Mouse (Mus musculus) v-Abl transformed pro-B cells (cell line): ENCODE data around the gene Kcne2.

ENCODE experiments used
- in situ Hi-C, 2 experiments: fragments of 400-800 bp; cut with MboI; formaldehyde crosslinking; loops; one replicate each; pipeline ENCODE4 v1.15.1; 2025; ENCODE audit not compliant: unreplicated experiment in 2 of 2

The Kcne2 gene

DNA sequence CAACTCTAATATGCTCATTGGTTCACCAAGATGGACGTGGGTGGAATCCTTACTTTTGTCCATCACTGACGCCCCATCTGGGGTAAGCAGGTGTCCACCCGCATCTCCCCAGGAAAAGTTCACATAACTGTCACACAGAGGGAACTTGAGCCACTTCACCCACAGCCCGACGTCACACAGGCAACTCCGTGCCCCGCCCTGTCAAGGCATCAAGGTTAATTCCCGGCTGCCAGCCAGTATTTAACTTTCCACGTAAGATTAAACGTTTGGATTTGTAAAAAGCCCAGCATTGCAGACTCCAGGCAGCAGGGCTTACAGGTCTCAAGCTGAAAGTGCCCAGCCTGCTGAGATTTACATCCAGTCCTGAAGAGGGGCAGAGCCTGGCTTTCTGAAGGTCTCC lies at the start of gene Kcne2:
TSS of gene Kcne2 (plus strand) at position 289 of the 400 bp plus-strand sequence.
- in situ Hi-C loops, result loop anchor here (10.0 to 25.0 kb wide), 3 partner anchors 567 to 1205 kb away; partner anchors contain the start of genes 4932438H23Rik (in 2 of the 2), Cryzl1 (in 1 of the 2) and Itsn1 (in 1 of the 2)

DNA sequence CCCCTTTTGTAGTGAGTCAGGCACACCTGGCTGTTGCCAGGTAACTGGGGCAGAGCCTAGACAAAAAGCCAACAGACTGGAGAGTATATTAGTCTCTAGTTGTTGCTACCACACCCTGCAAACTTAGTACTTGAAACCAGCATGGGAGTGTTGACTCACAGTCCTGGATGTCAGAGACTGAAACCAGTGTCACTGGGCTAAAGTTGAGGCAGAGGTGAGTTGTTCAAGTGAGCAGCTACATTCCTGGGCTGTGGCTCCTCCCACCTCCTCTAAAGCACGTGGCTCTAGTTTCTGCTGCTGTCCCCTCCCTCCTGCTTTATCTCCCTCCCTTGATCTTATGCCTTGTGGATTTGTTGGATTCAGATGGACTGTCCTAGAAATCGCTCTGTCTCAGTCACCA lies 46.3 kb upstream of the Kcne2 start:
- in situ Hi-C loops, result no loop called here

DNA sequence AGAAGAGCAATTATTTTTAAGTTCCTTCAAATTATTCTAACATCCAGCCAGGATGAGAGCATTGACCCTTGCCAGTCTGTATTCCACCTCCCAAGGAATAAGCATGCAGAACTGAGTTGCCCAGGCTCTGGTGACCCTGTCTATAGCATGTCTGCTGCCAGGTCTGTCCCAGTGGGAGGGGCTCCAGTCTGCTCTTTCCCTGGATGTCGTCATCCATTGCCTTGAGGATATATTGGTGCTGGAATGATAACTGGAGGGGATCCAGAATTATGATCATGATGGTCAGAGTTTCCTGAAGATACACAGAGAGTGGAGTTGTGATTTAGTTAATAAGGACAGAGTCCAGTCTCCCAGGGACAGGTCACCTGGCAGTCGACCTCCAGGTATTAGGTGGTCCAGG lies 45.2 kb upstream of the Kcne2 start:
- in situ Hi-C loops, result no loop called here

DNA sequence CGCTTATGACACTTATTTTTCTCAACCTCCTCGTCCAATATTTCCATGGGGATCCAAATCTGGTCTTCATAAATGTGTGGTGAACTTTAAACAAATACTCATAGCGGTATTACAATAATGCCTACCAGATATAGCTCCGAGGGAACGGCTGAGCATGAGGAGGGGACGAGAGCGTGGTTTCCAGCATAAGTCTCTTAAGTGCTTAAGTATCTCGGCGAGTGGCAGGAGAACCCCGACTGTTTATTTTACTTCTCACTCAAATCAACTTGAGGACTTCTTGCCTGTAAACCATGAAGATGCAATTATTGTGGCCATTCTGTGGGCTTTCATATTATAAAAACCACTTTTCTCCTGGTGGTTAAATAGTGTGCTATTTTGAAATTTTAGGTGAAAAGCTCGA lies 44.5 kb upstream of the Kcne2 start:
- in situ Hi-C loops, result no loop called here

DNA sequence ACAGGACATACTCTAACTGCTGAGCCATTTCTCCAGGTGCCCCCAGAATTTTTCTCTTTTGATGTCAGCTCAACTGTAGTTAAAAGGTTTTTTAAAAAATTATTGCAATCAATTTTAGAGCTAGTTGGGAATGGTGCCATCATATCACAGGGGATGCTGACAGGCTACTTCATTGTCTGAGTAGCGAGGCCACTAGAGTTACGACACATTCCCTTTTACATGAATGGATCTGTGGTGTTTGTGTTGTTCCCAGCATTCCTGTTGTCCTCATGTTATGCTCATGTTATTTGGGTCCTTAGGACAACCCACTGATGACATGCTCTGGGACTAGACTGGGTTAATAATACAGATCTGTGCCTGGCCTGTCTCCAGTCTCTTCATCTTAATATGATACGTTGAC lies 42.5 kb upstream of the Kcne2 start:
- in situ Hi-C loops, result no loop called here

DNA sequence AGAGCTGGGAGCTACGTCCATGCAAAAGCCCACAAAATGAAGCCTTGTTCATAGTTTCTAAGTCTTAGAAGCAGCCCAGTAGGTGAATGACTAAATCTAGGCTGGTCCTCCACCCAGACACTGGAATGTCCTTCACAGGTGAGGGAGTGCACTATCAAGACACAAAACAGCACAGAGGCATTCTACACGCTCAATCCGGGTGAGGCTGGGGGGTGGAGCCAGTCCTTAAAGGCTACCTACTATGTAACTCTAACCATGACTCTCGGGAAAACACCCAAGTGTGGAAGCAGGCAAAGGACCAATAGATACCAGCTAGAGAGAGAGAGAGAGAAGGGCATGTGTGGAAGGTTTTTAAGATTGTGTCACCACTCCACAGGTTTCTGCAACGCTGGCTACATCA lies 41.7 kb upstream of the Kcne2 start:
- in situ Hi-C loops, result no loop called here

DNA sequence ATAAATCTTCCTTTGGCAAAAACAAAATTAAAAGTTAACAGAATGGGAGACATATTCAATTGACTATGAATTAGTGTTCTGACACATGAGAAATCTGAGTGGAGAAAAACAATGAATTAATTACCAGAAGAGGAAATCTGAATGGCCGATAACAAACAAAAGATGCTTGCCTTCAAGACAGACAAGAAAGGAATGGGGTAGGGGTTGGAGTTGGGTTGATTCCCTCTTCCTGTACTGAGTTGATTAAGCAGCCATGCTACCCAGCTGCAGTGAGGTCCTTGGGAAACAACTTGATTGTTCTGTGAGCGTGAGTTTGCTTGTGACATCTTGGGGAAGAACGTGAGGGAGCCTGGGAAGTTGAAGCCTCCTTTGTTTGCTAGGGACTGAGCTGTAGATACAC lies 37.9 kb upstream of the Kcne2 start:
- in situ Hi-C loops, result no loop called here

DNA sequence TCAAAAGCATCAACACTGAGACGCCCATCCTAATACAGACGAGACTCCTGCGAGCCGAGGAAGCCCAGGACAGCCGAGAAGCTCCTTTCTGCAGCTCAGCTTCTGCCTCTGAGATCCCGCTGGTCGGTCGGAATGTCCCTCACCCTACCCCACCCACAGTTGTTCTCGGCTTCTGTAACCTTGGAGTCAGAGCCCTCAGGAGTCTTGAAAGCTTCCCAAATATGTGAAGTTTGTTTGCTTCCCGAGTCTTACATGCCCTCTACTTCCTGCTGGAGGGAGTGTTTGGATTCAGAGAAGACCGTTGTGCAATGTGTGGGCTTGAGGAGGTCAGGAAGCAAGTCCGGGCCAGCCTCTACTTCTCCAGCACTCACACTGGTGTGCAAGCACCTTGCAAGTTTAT lies 24.3 kb upstream of the Kcne2 start:
- in situ Hi-C loops, result no loop called here

DNA sequence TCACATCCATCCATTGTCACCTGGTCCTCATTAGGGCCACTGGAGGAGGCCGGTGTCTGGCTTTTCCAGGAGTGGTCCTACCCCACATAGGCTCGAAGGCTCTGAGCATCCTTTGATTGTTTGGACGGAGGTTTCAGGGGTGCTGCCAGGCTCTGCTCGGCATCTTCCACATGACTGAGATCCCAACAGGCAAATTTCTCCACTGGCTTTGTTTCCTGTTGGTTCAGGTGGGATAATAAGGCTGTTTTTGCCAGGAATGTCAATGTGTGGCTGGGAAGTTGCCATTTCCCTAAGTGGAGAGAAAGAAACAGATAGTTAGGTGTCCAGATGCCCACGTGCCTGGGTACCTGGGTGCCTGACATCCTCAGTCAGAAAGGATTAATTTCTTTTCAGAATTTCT lies 17.7 kb upstream of the Kcne2 start:
- in situ Hi-C loops, result no loop called here

DNA sequence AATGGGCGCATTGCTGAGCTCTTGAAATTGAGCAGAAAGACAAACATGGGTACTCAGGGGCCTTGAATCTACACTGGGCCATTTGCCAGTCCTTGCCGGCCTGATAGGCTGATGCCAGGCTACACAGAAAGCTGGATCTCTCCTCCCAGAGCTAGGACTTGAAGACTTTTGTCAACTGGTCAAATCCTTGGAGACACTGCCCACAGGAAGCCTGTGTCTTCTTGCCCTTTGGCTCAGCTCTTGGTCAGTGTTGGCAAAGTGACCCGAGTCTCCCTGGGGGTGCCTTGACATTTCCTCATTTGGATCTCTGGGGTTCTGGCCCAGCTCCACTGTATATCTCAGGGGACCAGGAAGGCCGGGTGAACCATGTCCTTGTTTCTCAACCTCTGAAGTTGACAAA lies 16.7 kb upstream of the Kcne2 start:
- in situ Hi-C loops, result loop anchor here (25.0 kb wide), 2 partner anchors 563 to 1188 kb away; partner anchors contain the start of gene 4932438H23Rik (in 2 of the 2)

DNA sequence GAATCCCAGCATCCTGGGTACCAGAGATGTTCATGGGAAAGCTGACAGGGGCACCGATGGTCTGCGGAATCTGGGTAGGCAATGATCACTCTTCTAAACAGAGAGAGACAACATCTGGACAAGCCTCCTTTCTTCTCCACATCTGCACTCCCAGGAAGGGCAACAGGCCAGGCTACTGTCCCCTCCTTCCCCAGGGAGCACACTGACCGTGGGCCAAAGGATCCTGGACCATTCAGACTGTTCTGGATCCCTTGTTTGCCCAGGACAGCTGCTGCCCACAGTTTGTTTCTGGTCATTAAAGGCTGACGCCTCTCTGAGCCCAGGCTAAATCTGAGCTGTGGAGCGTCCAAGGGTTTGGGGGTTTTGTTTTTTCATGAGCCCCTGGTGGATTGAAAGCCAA lies 9.5 kb upstream of the Kcne2 start:
- in situ Hi-C loops, result loop anchor here (25.0 kb wide), 2 partner anchors 570 to 1195 kb away; partner anchors contain the start of gene 4932438H23Rik (in 2 of the 2)

DNA sequence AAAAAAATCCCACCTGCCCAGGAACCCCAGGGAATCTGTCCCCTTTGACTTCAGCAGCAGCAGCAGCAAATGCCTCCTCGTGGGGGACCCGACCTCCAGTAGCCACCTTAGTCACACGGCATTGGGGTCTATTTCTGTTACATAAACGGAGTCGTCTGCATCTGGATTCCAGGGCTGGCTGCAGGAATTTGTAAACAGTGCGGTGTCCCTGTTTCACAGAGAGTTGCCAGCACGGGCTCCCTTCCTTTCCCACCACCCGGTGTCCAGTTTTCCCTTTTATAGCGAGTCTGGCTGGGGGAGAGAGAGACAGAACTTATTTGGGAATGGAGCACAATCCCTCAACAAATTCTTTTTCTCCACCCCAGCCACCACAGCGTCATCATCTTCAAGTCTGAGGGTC lies 7.1 kb upstream of the Kcne2 start:
- in situ Hi-C loops, result loop anchor here (5.0 to 25.0 kb wide), 3 partner anchors 348 to 1198 kb away; partner anchors contain the start of gene 4932438H23Rik (in 2 of the 2)

DNA sequence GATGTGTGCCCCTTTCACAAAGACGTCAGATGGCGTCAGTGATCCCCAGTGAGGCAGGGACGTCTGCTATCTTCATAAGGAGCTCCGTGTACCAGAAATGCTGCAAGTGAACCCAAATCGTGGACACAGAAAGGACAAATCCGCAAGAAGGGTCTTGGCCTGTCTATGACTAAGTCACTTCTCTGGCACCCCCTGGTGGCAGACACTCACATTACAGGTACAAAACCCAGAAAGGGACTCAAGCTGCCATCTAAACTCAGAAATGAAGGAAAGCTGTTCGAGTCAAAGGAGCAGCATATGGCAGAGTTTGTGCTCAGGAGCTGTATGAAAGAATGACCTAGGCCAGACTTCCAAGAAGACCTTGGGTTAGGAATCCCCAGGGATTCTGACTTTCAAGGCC lies 5.6 kb upstream of the Kcne2 start:
- in situ Hi-C loops, result loop anchor here (5.0 to 25.0 kb wide), 3 partner anchors 349 to 1199 kb away; partner anchors contain the start of gene 4932438H23Rik (in 2 of the 2)

DNA sequence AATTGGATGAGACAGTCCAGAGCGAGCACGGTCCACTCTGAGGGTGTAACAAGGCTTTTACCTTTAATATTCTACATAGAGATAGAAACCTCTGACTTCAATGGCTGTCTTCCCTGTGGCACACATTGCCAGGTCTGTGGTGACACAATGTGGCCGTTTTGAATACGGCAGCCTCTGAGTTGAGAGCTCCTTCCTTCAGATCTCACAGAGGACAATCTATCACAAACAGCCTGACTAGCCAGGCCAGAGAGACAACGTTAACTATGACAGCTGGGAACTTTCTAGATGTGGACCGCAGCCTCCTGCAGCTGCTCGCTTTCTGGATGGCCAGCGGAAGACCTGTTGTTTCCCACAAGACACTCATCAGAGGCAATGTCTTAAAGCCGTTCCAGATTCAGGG lies 3.4 kb upstream of the Kcne2 start:
- in situ Hi-C loops, result loop anchor here (5.0 to 25.0 kb wide), 3 partner anchors 351 to 1201 kb away; partner anchors contain the start of gene 4932438H23Rik (in 2 of the 2)

DNA sequence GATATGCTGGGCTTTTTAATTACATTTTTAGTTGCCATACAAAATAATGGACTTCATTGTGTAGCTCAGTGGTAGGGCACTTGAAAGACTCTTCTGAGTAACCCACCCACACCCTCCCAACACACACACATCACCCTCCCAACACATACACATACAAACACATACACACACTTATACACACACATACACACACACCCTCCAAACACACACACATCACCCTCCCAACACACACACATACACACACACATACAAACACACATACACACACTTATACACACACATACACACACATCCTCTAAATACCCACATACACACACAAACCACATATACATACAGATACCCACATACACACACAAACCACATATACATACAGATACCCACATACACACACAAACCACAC lies 2.1 kb upstream of the Kcne2 start:
- in situ Hi-C loops, result loop anchor here (10.0 to 25.0 kb wide), 3 partner anchors 565 to 1203 kb away; partner anchors contain the start of genes 4932438H23Rik (in 2 of the 2), Cryzl1 (in 1 of the 2) and Itsn1 (in 1 of the 2)

DNA sequence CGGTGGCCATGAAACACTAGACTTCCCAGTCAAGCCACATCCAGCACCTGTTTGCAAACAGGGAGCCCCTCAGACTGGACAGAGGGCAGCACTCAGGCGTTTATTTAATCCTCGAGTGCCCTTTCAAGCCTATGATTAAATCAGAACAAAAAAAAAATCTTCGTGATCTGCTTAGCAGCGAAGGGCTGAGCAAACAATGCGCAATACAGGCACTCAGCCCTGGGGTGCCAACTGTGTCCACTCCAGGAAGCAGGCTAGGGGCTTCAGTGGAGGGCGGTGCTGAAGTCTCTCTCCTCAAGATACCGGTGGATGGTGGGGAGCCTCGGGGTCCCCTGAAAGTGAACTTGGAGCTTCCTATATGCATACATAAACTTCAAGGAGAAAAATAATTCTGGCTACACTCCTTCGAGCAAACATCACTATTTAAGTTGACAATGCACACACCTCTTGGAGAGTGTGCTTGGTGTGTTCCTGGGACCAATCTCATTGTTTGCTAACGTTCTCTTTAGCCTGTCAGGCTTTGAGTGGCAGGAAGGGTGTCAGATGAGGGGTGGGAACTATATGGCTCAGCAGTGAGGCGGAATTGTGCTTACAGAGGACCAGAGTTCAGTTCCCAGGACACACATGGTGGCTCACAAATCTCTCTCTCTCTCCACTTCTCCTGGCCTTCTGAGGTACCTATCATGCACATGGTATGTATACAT lies 2.2 kb downstream of the Kcne2 start:
- in situ Hi-C loops, result loop anchor here (10.0 to 25.0 kb wide), 3 partner anchors 570 to 1207 kb away; partner anchors contain the start of genes 4932438H23Rik (in 2 of the 2), Cryzl1 (in 1 of the 2) and Itsn1 (in 1 of the 2)

DNA sequence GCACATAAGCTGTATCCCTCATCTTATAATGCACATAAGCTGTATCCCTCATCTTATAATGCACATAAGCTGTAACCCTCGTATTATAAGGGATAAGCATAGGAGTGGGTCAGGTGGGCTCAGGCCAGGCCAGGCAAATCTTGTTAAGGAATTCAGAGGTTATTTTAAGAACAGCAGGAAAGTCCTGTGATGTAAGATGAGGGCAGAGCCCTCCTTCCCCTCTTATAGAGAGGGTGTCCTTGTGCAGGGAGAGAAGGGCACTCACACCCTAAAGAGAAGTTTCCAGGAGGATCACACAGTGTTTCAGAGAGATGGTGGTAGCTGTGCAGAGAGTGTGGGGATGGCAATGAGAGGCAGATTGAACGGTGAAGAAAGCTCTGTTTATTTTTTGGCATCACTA lies 3.1 kb downstream of the Kcne2 start:
- in situ Hi-C loops, result loop anchor here (10.0 to 25.0 kb wide), 3 partner anchors 571 to 1208 kb away; partner anchors contain the start of genes 4932438H23Rik (in 2 of the 2), Cryzl1 (in 1 of the 2) and Itsn1 (in 1 of the 2)

DNA sequence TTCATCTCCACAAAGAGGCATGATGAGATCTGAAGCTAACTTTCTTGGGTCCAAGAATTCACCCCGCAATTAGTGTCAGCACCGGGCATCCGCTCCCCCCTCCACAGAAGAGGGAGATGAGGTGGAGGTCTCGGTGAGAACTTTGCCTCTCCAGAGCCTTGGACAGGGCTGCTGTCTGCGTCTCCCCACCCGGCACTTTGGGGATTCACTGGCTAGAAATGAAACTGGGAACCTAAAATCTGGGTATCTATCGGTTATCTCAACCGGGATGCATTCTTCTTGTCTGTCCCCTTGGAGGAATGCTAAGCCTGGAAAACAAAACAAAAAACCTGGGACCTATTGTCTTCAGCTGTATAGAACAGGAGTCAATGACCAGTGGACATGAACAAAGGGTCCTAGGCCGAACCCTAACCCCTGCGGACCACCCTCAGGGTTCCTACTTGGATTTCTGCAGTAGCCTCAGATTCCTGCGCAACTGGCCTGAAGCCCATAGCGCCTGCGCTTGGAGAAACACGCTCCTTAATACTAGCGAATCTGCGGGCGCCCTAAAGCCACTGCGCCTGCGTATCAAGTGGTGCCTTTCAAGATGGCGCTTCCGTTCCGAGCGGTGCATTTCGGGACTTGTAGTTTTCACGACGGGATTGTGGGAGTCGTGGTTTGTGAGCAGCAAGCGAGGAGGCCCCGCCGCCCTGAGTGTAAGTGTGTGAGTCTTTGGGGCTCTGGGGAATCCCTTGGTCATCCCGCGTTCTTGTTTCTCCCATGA lies 8.6 kb downstream of the Kcne2 start, which contains the start of gene Smim11:
TSS of gene Smim11 (plus strand) at position 638 of the 763 bp plus-strand sequence.
- in situ Hi-C loops, result loop anchor here in 1 of 2 experiments (10.0 to 25.0 kb wide), 2 partner anchors 964 to 1366 kb away; partner anchors contain the start of gene Cfap298

DNA sequence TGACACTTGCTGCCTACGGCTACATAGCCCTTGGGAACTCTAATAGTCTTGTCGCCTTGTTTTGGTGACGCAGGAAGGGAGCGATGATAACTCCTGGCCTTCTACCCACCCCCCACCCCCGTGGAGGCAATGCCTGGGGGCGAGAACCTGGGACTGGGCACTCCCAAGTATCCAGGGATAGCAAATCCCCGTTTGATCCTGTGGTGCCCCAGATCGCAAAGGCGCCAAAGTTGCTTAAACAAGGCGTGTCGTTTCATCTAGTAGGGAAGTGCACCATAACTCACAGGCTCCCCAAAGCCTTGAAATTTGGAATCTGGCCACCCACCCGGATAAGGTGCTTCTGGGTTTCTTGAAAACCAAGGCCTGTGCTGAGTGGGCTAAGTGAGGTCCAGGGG lies 9.2 kb downstream of the Kcne2 start:
- in situ Hi-C loops, result loop anchor here in 1 of 2 experiments (10.0 to 25.0 kb wide), 2 partner anchors 964 to 1367 kb away; partner anchors contain the start of gene Cfap298

DNA sequence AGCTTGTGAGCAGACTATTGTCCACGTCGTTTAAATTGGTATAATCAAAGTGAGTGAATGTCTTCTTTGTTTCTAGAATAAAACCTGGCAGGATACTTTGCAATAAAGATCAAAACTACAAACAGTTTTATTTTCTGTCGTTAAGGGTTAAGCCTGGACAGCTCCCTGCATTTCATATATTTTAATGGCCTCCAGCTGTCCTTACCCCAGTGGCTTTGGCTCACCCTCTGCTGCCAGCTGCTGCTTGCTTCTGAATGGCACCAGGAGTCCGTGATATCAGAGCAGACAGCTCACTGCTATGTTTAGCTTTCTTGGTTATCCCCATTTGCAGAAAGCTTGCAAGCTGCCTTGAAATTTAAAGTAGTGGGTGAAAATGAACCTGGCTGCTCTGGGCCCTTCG lies 9.8 kb downstream of the Kcne2 start:
- in situ Hi-C loops, result loop anchor here in 1 of 2 experiments (10.0 to 25.0 kb wide), 2 partner anchors 965 to 1367 kb away; partner anchors contain the start of gene Cfap298
